Mouse (Mus musculus) cerebellum, adult 9-10 months (tissue): ENCODE results near the gene Emp1.

Experiments used
- DNase-seq: peaks from one replicate; pipeline ENCODE4 v3.0.0; 2022

The Emp1 gene

GRCm38 (mm10) chr6:135364041-135364745 lies 1.8 kb downstream of the Emp1 start:
- no peak for DNase-seq

GRCm38 (mm10) chr6:135364891-135365301 lies 2.6 kb downstream of the Emp1 start:
- no peak for DNase-seq

- no peak for DNase-seq
Measured at GRCm38 (mm10) chr6:135365614-135366013, 3.3 kb downstream of the Emp1 start.

- DNase-seq = no peak
Measured at GRCm38 (mm10) chr6:135368230-135368629, 5.9 kb downstream of the Emp1 start.

- DNase-seq = no peak
Measured at GRCm38 (mm10) chr6:135369551-135369968, 7.2 kb downstream of the Emp1 start.

- DNase-seq = no peak
Measured at GRCm38 (mm10) chr6:135370954-135371353, 8.6 kb downstream of the Emp1 start.

- DNase-seq = no peak
Measured at GRCm38 (mm10) chr6:135373357-135373756, 11.0 kb downstream of the Emp1 start.

- DNase-seq = no peak
Measured at GRCm38 (mm10) chr6:135375818-135376217, 13.5 kb downstream of the Emp1 start.

GRCm38 (mm10) chr6:135376248-135376647 lies 13.9 kb downstream of the Emp1 start:
- no peak for DNase-seq

- DNase-seq = peak; percentile 61
Measured at GRCm38 (mm10) chr6:135377583-135378319, 15.4 kb downstream of the Emp1 start.

- DNase-seq = no peak
Measured at GRCm38 (mm10) chr6:135383919-135384318, 21.6 kb downstream of the Emp1 start.

- no peak for DNase-seq
Measured at GRCm38 (mm10) chr6:135385738-135386459, 23.6 kb downstream of the Emp1 start.

- DNase-seq = no peak
Measured at GRCm38 (mm10) chr6:135387653-135388052, 25.3 kb downstream of the Emp1 start.

- DNase-seq = no peak
Measured at GRCm38 (mm10) chr6:135388711-135389110, 26.4 kb downstream of the Emp1 start.

GRCm38 (mm10) chr6:135390398-135390797 lies 28.1 kb downstream of the Emp1 start:
- DNase-seq = no peak

- DNase-seq = no peak
Measured at GRCm38 (mm10) chr6:135395375-135395774, 33.0 kb downstream of the Emp1 start.

GRCm38 (mm10) chr6:135397089-135397488 lies 34.7 kb downstream of the Emp1 start:
- no peak for DNase-seq

GRCm38 (mm10) chr6:135397788-135398187 lies 35.4 kb downstream of the Emp1 start:
- no peak for DNase-seq

- no peak for DNase-seq
Measured at GRCm38 (mm10) chr6:135398801-135399200, 36.5 kb downstream of the Emp1 start.

- DNase-seq = peak; percentile 28
Measured at GRCm38 (mm10) chr6:135400306-135400705, 38.0 kb downstream of the Emp1 start.

GRCm38 (mm10) chr6:135405093-135405492 lies 42.7 kb downstream of the Emp1 start:
- DNase-seq = no peak

- no peak for DNase-seq
Measured at GRCm38 (mm10) chr6:135407323-135407722, 45.0 kb downstream of the Emp1 start.

- no peak for DNase-seq
Measured at GRCm38 (mm10) chr6:135411712-135412319, 49.5 kb downstream of the Emp1 start.
